Mouse (Mus musculus): ENCODE measurements around the gene Usp2. TPM values are rescaled to one million over a fixed set of nuclear protein-coding genes. Genes with fewer than 3 reads are reported as not detected.

Usp2 gene
- polyA plus RNA-seq, 1 experiment from 2014 or later = 89.6 TPM

DNA sequence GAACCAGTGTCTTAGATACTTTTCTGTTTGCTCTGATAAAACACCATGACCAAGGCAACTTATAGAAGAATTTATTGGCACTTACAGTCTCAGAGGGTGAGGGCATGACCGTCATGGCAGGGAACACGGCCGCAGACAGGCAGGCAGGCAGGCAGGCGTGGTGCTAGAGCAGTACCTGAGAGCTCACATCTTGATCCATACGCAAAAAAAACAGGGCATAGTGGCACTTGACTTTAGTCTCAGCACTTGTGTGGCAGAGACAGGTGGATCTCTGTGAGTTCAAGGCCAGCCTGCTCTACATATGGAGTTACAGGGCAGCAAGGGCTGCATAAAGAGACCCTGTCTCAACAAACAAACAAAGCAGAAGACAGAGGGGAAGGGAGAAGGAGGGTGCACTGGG, 33.5 kb upstream of the Usp2 start:
- ATAC-seq (replicated peaks; ENCODE audit: extremely low read depth, insufficient read depth, low FRiP score) = no peak
- H3K27me3 ChIP-seq (ENCODE audit: control insufficient read depth, insufficient read depth, low read length) = no peaks in the 10 kb centered on the region
- no peaks in the 10 kb centered on the region for H3K36me3 ChIP-seq (ENCODE audit: control insufficient read depth, insufficient read depth)
- H3K4me2 ChIP-seq (ENCODE audit: low read depth, low read length) = no peak overlapping the region
- no peak overlapping the region for H3K27ac ChIP-seq (ENCODE audit: low read length)
- H3K9me3 ChIP-seq (replicated peaks; ENCODE audit: control insufficient read depth, low read length) = no peaks in the 10 kb centered on the region
- 90% methylated on average over 5 of the region's 5 CpGs for WGBS
- no peaks in the 10 kb centered on the region for H3K4me1 ChIP-seq (ENCODE audit: control insufficient read depth, insufficient read depth, low read length)
- H3K4me3 ChIP-seq (ENCODE audit: low read length) = no peak overlapping the region
- H3K9ac ChIP-seq (ENCODE audit: low read length) = no peak overlapping the region

DNA sequence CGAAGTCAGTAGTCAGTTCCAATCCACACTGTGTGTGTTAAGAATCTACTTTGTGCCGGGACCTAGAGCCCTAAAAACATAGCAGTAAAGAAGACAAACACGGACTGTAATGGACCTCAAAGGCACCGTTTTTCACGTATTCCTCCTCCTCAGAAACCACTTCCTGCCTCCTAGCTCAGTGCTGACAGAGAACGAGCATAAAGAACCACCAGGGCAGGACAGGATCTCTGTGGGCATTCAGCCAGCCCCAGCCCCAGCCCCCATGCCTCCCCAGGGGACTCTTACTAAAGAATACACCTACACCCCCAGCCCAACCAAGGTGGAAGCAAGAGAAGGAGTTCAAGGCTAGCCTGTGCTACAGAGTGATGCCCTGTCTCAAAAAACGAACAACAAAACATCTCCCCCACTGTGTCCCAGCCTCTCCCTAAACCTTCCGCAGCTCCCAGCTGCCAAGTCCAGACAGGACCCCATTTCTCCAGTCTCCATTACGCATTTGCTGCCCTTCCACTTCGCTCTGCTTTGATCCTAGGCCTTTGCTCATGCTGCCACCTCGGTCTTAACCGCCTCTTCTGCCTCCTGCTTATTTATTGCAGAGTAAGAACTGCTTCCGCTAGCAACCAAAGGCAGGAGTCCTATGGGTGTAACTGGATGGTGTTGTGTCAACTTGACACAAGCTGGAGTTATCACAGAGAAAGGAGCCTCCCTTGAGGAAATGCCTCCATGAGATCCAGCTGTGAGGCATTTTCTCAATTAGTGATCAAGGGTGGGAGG, 32.7 kb upstream of the Usp2 start:
- Histone ChIP-seq H3K9ac (ENCODE audit: low read length) (no peak overlapping the region), H3K4me1 (ENCODE audit: control insufficient read depth, insufficient read depth, low read length) (no peaks in the 10 kb centered on the region), H3K4me2 (ENCODE audit: low read depth, low read length) (no peak overlapping the region), H3K27ac (ENCODE audit: low read length) (no peak overlapping the region), H3K27me3 (ENCODE audit: control insufficient read depth, insufficient read depth, low read length) (no peaks in the 10 kb centered on the region), H3K36me3 (ENCODE audit: control insufficient read depth, insufficient read depth) (no peaks in the 10 kb centered on the region), H3K4me3 (ENCODE audit: low read length) (no peak overlapping the region), H3K9me3 (replicated peaks; ENCODE audit: control insufficient read depth, low read length) (no peaks in the 10 kb centered on the region)
- no peak for ATAC-seq (replicated peaks; ENCODE audit: extremely low read depth, insufficient read depth, low FRiP score)
- 55% methylated on average over 13 of the region's 13 CpGs for WGBS

DNA sequence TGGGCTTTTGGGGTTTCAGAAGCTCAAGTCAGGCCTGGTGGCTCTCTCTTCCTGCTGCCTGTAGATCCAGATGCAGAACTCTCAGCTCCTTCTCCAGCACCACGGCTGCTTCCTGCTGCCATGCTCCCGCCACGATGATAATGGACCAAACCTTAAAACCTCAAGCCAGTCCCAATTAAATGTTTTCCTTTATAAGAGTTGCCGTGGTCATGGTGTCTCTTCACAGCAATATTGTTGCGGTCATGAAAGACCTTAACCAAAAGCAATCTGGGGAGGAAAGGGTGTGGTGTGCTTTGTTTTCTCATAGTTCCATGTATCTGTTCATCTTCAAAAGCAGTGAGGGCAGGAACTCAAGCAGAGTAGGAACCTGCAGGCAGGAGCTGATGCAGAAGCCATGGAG, 29.7 kb upstream of the Usp2 start:
- Histone ChIP-seq H3K27me3 (ENCODE audit: control insufficient read depth, insufficient read depth, low read length) (0 out of 2 replicates have a peak, but pooled peaks cover 2% of the 10 kb centered on the region), H3K4me3 (ENCODE audit: low read length) (no peak overlapping the region), H3K36me3 (ENCODE audit: control insufficient read depth, insufficient read depth) (no peaks in the 10 kb centered on the region), H3K4me1 (ENCODE audit: control insufficient read depth, insufficient read depth, low read length) (no peaks in the 10 kb centered on the region), H3K9ac (ENCODE audit: low read length) (no peak overlapping the region), H3K9me3 (replicated peaks; ENCODE audit: control insufficient read depth, low read length) (no peaks in the 10 kb centered on the region), H3K27ac (ENCODE audit: low read length) (no peak overlapping the region), H3K4me2 (ENCODE audit: low read depth, low read length) (no peak overlapping the region)
- no peak for ATAC-seq (replicated peaks; ENCODE audit: extremely low read depth, insufficient read depth, low FRiP score)
- WGBS = 80% methylated on average over 5 of the region's 5 CpGs

DNA sequence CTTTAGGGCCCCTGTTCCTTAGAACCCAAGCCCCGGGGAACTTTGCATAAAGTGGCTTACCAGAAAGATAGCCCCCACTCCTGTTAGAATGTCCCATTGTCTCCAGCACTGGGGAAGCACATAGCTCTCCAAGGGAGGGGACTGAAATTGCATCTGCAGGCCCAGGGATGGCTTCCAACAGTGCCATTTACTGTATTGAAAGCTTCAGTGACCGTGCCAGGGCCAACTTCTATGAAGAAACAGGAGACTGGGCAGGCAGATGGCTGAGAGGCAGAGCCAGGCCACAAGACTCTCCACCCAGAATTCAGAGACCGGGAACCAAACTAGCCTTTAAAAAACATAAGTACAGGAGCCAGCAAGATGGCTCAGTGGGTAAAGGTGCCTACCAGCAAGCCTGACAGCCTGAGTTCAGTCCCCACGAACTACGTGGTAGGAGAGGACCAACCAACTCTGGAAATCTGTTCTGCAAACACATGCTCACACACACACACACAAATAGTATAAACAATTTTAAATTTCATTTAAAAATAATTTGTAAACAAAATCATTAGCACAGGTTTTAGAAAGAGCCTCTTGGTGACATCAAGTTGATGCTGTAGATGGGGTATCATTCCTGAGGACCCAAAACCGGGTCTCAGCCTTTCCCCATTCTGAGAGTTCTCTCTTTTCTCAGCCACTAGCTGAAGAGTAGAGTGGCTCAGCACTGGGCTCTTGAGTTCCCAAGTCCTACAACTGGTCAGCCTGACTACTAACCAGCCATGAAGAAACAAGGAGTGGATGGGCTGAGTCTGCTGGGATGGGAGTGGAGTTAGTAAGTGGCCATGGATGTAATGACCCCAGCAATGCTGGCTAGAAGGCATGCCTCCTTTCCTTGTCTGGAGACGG, 25.1 kb upstream of the Usp2 start:
- Histone ChIP-seq H3K4me1 (ENCODE audit: control insufficient read depth, insufficient read depth, low read length) (peaks cover 5% of the 10 kb centered on the region; the same call in 1 of the 2 replicates), H3K27me3 (ENCODE audit: control insufficient read depth, insufficient read depth, low read length) (peaks cover 21% of the 10 kb centered on the region)
- no peak for ATAC-seq (replicated peaks; ENCODE audit: extremely low read depth, insufficient read depth, low FRiP score)

DNA sequence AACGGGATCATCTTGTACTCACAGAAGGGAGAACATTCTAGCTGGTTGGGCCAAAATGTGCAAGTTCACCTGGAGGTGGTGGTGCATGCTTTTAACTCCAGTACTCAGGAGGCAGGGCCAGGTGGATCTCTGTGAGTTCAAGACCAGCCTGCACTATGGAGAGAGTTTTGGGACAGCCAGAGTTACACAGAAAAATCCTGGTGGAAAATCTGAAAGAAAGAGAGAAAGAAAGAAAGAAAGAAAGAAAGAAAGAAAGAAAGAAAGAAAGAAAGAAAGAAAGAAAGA, 24.5 kb upstream of the Usp2 start:
- H3K36me3 ChIP-seq (ENCODE audit: control insufficient read depth, insufficient read depth) = no peaks in the 10 kb centered on the region
- H3K4me2 ChIP-seq (ENCODE audit: low read depth, low read length) = no peak overlapping the region
- H3K4me1 ChIP-seq (ENCODE audit: control insufficient read depth, insufficient read depth, low read length) = peaks cover 5% of the 10 kb centered on the region; the same call in 1 of the 2 replicates
- ATAC-seq (replicated peaks; ENCODE audit: extremely low read depth, insufficient read depth, low FRiP score) = no peak
- no peak overlapping the region for H3K4me3 ChIP-seq (ENCODE audit: low read length)
- H3K27me3 ChIP-seq (ENCODE audit: control insufficient read depth, insufficient read depth, low read length) = peaks cover 21% of the 10 kb centered on the region
- 83% methylated on average over 1 of the region's 1 CpGs for WGBS
- no peak overlapping the region for H3K27ac ChIP-seq (ENCODE audit: low read length)
- H3K9me3 ChIP-seq (replicated peaks; ENCODE audit: control insufficient read depth, low read length) = no peaks in the 10 kb centered on the region
- H3K9ac ChIP-seq (ENCODE audit: low read length) = no peak overlapping the region

More for the DNA sequence above, 25.1 kb upstream of the Usp2 start:
- H3K27ac ChIP-seq (ENCODE audit: low read length) = 0 out of 2 replicates have a peak overlapping the region, but pooled peaks have one; percentile 16
- no peak overlapping the region for H3K4me2 ChIP-seq (ENCODE audit: low read depth, low read length)
- no peak overlapping the region for H3K9ac ChIP-seq (ENCODE audit: low read length)
- no peaks in the 10 kb centered on the region for H3K9me3 ChIP-seq (replicated peaks; ENCODE audit: control insufficient read depth, low read length)
- 75% methylated on average over 7 of the region's 7 CpGs for WGBS
- H3K4me3 ChIP-seq (ENCODE audit: low read length) = no peak overlapping the region
- H3K36me3 ChIP-seq (ENCODE audit: control insufficient read depth, insufficient read depth) = no peaks in the 10 kb centered on the region

DNA sequence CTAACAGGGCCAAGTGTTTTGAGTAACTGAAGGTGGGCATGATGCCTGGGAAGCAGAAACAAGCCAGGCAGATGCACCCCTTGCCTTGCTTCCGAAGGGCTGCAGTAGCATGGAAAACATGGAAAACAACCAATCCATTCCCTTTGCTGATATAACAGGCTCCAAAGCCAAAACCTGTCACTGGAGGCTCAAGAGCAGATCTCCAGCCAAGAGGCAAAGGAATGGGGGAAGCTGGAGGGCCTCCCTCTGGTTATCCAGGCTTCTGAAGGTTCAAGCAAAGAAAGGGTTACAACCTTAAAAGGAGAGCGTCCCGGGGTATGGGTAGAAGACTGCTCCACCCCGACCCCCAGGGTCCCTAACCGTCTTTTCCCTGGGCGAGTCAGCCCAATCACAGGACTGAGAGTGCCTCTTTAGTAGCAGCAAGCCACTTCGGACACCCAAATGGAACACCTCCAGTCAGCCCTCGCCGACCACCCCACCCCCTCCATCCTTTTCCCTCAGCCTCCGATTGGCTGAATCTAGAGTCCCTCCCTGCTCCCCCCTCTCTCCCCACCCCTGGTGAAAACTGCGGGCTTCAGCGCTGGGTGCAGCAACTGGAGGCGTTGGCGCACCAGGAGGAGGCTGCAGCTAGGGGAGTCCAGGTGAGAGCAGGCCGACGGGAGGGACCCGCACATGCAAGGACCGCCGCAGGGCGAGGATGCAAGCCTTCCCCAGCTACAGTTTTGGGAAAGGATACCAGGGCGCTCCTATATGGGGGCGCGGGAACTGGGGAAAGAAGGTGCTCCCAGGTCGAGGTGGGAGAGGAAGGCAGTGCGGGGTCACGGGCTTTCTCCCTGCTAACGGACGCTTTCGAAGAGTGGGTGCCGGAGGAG, 23.7 kb upstream of the Usp2 start, which contains the start of gene Thy1:
Gene Thy1 (plus strand): TSS at position 549 of the 872 bp plus-strand sequence.
- Histone ChIP-seq H3K27ac (ENCODE audit: low read length) (no peak within 1 kb of the TSS), H3K4me3 (ENCODE audit: low read length) (peak within 1 kb of the TSS; percentile 50), H3K27me3 (ENCODE audit: control insufficient read depth, insufficient read depth, low read length) (peaks cover 23% of the 10 kb centered on the region), H3K4me1 (ENCODE audit: control insufficient read depth, insufficient read depth, low read length) (peaks cover 5% of the 10 kb centered on the region; the same call in 1 of the 2 replicates), H3K4me2 (ENCODE audit: low read depth, low read length) (peak within 1 kb of the TSS; percentile 47), H3K9ac (ENCODE audit: low read length) (peak within 1 kb of the TSS; percentile 61), H3K36me3 (ENCODE audit: control insufficient read depth, insufficient read depth) (no peaks in the 10 kb centered on the region), H3K9me3 (replicated peaks; ENCODE audit: control insufficient read depth, low read length) (no peaks in the 10 kb centered on the region)
- peak; percentile 45 for ATAC-seq (replicated peaks; ENCODE audit: extremely low read depth, insufficient read depth, low FRiP score)
- 1% methylated on average over 30 of the region's 30 CpGs for WGBS

DNA sequence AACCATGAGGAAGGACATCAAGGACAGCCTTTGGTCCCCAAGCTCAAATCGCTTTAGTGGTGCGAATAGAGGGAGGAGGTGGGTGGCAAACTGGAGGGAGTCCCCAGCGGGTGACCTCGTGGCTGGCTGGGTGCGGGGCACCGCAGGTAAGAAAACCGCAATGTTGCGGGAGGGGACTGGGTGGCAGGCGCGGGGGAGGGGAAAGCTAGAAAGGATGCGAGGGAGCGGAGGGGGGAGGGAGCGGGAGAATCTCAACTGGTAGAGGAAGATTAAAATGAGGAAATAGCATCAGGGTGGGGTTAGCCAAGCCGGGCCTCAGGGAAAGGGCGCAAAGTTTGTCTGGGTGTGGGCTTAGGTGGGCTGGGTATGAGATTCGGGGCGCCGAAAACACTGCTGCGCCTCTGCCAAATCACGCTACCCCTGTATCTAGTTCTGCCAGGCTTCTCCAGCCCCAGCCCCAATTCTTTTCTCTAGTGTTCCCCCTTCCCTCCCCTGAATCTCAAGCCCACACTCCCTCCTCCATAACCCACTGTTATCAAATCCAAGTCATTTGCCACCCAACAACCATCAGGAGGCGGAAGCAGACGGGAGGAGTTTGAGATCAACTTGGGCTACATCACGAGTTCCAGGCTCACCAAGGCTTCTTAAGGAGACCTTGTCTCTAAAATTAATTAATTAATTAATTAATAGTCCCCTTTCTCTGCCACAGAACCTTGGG, 23.0 kb upstream of the Usp2 start:
- peak overlapping the region; percentile 61 for H3K9ac ChIP-seq (ENCODE audit: low read length)
- no peaks in the 10 kb centered on the region for H3K36me3 ChIP-seq (ENCODE audit: control insufficient read depth, insufficient read depth)
- peaks cover 23% of the 10 kb centered on the region for H3K27me3 ChIP-seq (ENCODE audit: control insufficient read depth, insufficient read depth, low read length)
- H3K4me3 ChIP-seq (ENCODE audit: low read length) = peak overlapping the region; percentile 50
- H3K27ac ChIP-seq (ENCODE audit: low read length) = no peak overlapping the region
- H3K4me1 ChIP-seq (ENCODE audit: control insufficient read depth, insufficient read depth, low read length) = peaks cover 5% of the 10 kb centered on the region; the same call in 1 of the 2 replicates
- no peak for ATAC-seq (replicated peaks; ENCODE audit: extremely low read depth, insufficient read depth, low FRiP score)
- H3K9me3 ChIP-seq (replicated peaks; ENCODE audit: control insufficient read depth, low read length) = no peaks in the 10 kb centered on the region
- 4% methylated on average over 22 of the region's 23 CpGs for WGBS
- H3K4me2 ChIP-seq (ENCODE audit: low read depth, low read length) = peak overlapping the region; percentile 47

DNA sequence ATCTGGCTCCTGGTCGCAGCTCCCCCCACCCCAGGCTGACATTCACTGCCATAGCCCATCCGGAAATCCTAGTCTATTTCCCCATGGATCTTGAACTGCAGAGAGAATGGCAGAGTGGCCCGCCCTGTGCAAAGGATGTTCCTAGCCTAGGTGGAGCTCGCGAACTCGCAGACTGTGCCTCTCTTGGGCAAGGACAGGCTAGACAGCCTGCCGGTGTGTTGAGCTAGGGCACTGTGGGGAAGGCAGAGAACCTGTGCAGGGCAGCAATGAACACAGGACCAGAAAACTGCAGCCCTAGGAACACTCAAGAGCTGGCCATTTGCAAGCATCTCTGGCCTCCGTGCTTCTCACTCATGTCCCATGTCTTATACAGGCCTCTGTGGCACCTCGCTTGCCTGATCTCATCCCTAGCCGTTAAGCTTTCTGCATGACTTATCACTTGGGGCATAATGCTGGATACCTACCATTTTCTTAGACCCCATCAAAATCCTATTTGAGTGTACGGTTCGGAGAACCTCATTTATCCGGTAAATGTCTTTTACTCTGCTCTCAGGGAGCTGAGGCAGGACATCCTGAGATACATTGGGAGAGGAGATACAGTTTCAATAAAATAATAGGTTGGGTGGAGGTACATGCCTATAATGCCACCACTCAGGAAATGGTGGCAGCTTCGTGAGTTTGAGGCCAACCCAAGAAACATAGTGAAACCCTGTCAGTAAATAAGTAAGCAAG, 22.2 kb upstream of the Usp2 start:
- no peak for ATAC-seq (replicated peaks; ENCODE audit: extremely low read depth, insufficient read depth, low FRiP score)
- 42% methylated on average over 14 of the region's 14 CpGs for WGBS
- Histone ChIP-seq H3K9ac (ENCODE audit: low read length) (peak overlapping the region; percentile 21; the same call in 1 of the 2 replicates), H3K9me3 (replicated peaks; ENCODE audit: control insufficient read depth, low read length) (no peaks in the 10 kb centered on the region), H3K36me3 (ENCODE audit: control insufficient read depth, insufficient read depth) (no peaks in the 10 kb centered on the region), H3K4me3 (ENCODE audit: low read length) (peak overlapping the region; percentile 50), H3K4me2 (ENCODE audit: low read depth, low read length) (peak overlapping the region; percentile 47), H3K27me3 (ENCODE audit: control insufficient read depth, insufficient read depth, low read length) (peaks cover 23% of the 10 kb centered on the region), H3K27ac (ENCODE audit: low read length) (no peak overlapping the region), H3K4me1 (ENCODE audit: control insufficient read depth, insufficient read depth, low read length) (peaks cover 5% of the 10 kb centered on the region; the same call in 1 of the 2 replicates)
